Mouse (Mus musculus) megakaryocyte, adult 5-6 weeks (primary cell): ENCODE data around the gene Prickle2. TPM values are rescaled to one million over a fixed set of nuclear protein-coding genes. Genes with fewer than 3 reads are reported as not detected.

Experiments used
- ATAC-seq: 2 replicates; pipeline ENCODE4 v1.8.0; 2016; ENCODE audit warnings: mild to moderate bottlenecking, inconsistent platforms; ENCODE audit not compliant: poor library complexity, severe bottlenecking
- total RNA-seq, 2 experiments: library from RNA; stranded (forward) in 1 of 2; stranded (reverse) in 1 of 2; fragments of 153-499, 151-499 nt in 1 of 2; fragments of 221-1000, 200-1000 nt in 1 of 2; gene quantifications; 2 replicates each; pipeline versions ENCODE4 v1.2.3 to v1.2.4; 2015 to 2017

The Prickle2 gene
- total RNA-seq, 2 experiments from 2014 or later, result not detected

GRCm38 (mm10) chr6:92669623-92670022, 36.3 kb downstream of the Prickle2 start:
- no peak for ATAC-seq

- no peak for ATAC-seq
Observed at GRCm38 (mm10) chr6:92667544-92667943, 38.4 kb downstream of the Prickle2 start.

DNA sequence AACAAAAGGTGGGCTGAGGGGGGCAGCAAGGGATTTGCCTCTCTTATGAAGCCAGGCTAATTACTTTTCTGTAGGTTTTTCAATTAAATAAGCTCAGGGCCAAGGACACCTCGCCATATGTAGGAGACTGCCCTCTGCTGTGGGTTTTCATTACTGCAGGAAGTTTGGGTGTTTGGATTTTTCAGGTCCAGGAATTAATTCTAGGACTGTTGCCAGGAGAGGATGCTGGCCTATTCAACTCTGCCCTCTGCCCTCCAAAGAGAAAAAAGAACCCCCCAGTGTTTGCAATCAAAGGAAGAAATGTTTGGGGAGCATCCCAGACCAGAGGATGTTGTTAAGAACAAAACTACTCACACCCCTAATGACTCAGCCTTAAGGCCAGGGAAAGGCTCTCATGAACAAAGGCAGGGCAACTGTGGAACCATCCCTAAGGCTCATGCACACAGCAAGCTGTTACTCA, 40.4 kb downstream of the Prickle2 start:
- ATAC-seq, result no peak

GRCm38 (mm10) chr6:92663885-92664284, 42.1 kb downstream of the Prickle2 start:
- ATAC-seq, result no peak

DNA sequence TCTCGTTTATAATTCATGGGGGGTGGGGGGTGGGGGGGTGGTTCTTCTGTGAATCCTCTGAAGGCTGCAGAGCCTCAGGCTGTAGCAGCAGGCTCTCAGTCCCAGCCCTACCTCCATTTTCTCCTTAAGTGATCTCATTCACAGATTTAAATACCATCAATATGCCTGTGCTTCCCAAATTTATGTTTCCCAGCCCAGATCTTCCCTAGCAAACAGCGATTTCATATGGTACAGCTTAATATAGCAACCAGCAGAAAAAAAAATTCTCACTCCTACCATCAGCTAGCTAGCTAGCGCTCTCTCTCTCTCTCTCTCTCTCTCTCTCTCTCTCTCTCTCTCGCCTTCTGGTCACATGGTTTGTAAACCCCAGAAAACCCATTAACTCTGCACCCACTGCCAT, 42.5 kb downstream of the Prickle2 start:
- ATAC-seq, result no peak

DNA sequence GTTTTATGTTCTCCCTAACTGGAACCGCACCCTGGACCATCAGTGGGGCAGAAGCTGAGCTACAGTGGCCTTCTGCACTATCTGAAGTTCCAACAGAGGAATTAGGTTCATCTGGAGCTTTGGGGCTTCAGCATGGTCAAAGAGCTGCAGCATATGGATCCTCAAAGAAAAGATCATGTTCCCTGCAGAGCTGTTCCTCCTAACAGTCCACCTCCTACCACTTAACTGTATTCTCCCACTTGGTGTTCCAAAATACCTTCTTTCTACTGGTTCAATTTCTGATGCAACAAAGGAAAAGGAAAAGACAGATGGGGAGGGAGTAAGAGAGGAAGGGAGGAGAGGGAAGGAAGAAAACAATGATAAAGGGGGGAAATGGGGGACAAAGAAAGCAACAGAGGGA, 56.9 kb downstream of the Prickle2 start:
- no peak for ATAC-seq

DNA sequence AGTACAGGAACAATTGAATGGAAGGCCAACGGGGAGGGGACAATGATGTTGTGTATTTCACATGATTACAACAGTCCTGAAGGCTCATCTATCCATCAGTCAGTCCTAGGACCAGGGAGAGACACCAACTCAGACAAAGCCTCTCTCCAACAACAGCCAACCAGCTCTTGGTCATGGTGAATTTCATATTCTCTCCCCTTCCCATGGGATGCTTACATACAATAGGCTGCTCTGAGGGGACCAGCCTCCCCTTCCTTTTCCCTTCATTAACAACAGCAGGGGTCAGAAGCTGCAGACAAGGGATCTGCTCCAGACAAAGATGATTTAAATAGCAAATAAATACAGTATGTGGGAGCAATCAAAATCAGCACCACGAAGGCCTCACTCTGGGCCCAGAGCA, 57.4 kb downstream of the Prickle2 start:
- ATAC-seq, result no peak

DNA sequence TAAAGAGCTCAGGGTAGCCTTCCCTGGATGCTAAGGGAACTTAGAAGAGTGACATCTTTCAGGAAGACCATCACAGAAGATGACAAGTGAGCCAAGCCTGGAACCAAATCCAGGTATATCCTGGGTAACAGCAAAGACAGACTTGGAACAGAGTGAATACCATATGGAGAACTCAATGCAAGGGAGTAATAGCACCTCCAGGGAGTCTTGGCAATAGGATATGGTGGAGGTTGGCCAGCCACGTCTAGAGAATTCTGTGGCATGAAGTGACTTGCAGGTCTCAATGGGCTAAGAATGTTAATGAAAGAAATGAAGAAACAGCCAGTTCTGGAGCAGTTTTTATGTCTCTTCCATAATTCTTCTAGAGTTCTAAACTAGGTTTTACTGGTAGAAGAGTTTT, 63.0 kb downstream of the Prickle2 start:
- no peak for ATAC-seq

DNA sequence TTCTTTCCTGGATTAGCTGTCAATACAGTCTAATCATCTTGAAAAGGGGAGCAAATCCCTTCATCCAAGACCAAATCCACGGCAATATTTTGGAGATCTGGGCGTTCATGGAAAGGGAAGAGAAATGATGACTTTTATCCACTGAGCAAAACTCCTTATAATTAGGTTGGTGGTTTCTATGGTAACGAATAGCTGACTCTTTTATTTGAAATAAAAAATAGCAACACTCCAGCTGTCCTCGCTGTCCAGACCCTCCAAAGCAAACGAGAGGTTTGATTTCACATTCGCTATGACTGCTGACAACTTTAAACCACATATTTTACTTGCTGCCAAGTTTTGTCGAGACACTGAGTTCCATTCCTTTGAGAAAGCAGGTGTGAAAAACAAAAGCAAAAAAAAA, 64.0 kb downstream of the Prickle2 start:
- ATAC-seq, result no peak

- ATAC-seq, result no peak
Observed at GRCm38 (mm10) chr6:92640896-92641295, 65.1 kb downstream of the Prickle2 start.

DNA sequence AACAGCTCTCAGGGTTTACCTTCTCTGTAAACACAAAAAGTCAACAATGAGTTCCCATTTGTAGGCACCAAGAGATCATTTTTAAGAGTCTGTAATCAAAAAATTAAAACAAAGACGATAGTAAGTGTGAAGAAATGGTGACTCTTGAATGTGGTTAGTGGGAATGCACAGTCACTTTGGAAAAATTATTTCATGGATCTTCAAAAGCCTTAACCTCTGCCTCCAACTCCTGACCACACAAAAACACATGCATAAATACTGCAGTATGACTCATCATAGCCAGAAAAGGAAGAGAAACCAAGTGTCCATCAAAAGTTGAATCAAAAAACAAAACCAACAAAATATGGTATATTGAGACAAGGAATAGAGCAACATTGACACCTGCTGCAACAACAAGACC, 69.5 kb downstream of the Prickle2 start:
- no peak for ATAC-seq

DNA sequence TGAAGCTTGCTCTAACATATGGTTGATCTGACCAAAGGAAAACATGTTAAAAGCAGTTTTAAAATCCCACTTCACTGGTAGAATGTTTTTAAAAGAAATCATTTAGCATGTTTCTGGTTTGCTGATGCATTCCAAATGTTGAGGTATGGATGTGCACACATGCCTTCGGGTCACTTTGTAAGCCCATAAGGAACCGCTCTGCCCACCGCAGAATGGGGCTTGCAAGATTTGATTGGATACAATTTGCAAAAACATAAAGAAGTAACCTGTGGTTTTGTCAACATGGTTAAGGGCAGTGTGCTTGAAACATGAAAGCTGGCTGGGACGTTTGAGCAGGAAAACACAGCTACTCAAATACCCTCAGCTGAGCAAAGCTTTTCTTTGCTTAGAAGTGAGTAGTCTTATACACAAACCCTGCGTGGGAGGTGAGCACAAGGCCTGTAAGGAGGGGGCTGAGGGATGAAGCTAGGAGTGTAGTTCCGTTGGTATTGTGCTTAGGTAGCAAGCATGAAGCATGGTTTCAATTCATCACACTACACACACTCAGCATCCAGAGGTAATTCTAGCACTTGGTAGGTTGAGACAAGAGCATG, 71.0 kb downstream of the Prickle2 start:
- no peak for ATAC-seq

GRCm38 (mm10) chr6:92630991-92631390, 75.0 kb downstream of the Prickle2 start:
- no peak for ATAC-seq

- no peak for ATAC-seq
Observed at GRCm38 (mm10) chr6:92627711-92628110, 78.2 kb downstream of the Prickle2 start.

- no peak for ATAC-seq
Observed at GRCm38 (mm10) chr6:92627048-92627617, 78.8 kb downstream of the Prickle2 start.

DNA sequence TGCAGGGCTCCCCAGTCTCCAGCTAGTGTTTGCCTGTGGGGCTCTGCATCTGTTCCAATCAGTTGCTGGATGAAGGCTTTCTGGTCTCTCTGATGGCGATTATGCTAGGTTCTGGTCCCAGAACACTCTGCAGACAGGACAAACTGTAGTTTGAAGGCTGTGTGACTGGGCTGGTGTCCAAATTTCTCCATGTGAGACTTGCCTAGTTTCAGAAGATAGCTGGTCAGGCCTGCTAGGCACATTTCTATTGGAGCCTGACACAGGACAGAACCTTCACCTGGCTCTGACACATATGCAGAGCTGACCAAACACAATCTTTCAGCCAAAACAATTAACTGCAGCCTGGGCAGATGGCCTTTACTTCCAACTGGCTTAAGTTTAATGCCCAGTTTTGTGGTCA, 80.0 kb downstream of the Prickle2 start:
- no peak for ATAC-seq

- ATAC-seq, result no peak
Observed at GRCm38 (mm10) chr6:92624306-92624705, 81.6 kb downstream of the Prickle2 start.

DNA sequence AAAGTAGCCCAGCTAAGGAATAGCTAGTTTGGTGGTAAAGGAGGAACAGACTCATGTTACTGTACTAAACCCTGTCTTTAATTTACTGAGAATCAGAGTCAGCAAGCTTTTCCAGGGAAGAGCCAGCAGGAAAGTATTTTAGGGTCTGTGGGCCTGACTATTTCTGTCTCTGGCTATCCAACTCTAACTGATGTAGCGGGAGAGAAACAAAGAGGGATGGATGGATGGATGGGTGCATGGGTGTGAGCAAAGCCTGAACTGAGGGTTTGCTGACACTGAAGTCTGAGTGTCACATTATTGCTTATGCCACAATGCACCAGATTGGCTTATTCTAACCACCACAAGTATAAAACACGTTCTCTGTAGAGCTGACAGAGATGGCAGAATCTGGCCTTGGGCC, 88.8 kb downstream of the Prickle2 start:
- ATAC-seq, result no peak

- ATAC-seq, result no peak
Observed at GRCm38 (mm10) chr6:92614771-92615170, 91.2 kb downstream of the Prickle2 start.

- ATAC-seq, result no peak
Observed at GRCm38 (mm10) chr6:92612151-92612769, 93.7 kb downstream of the Prickle2 start.

DNA sequence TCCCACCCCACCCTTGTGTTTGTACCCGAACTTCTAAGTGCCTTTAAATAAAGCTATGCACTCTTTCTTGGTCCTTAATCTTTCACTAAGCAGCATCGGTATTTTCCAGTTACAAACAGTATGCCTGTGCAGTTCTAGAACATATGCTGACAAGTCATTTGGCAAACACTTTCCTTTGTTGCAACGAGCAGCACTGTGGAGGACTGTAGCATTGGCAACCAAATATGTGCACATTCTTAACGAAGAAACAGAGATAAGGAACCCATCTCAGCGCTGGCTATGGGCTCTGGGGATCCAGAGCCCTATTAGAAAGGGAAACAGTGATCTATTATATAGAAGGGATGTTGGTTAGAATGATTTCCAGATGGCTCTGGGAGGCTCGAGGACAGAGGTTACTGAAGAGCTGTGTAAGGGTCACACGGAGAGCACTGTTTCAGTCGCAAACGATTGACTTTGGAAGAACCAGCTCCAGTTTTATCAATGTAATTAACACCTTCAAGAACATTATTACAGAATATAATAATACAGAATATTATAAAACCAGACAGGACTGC, 96.2 kb downstream of the Prickle2 start:
- ATAC-seq, result no peak

GRCm38 (mm10) chr6:92609078-92609477, 96.9 kb downstream of the Prickle2 start:
- no peak for ATAC-seq
